Mouse (Mus musculus): ENCODE data around the gene Khdc4. TPM values are rescaled to one million over a fixed set of nuclear protein-coding genes. Genes with fewer than 3 reads are reported as not detected.

The Khdc4 gene
- polyA plus RNA-seq, 1 experiment from 2014 or later, result 86.7 TPM

GRCm38 (mm10) chr3:88746139-88746870 lies 60.7 kb downstream of the Khdc4 start:
- Histone ChIP-seq H3K27me3 (no peaks in the 10 kb centered on the region), H3K9me3 (peaks cover 10% of the 10 kb centered on the region; the same call in 1 of the 2 replicates), H3K4me3 (no peak overlapping the region), H3K9ac (no peak overlapping the region), H3K4me1 (no peaks in the 10 kb centered on the region), H3K36me3 (peaks cover 38% of the 10 kb centered on the region), H3K4me2 (no peak overlapping the region), H3K27ac (no peak overlapping the region)
- ATAC-seq (ENCODE audit: insufficient number of reproducible peaks, low FRiP score, low TSS enrichment, low read depth), result no peak
- WGBS, result 89% methylated on average over 15 of the region's 15 CpGs

DNA sequence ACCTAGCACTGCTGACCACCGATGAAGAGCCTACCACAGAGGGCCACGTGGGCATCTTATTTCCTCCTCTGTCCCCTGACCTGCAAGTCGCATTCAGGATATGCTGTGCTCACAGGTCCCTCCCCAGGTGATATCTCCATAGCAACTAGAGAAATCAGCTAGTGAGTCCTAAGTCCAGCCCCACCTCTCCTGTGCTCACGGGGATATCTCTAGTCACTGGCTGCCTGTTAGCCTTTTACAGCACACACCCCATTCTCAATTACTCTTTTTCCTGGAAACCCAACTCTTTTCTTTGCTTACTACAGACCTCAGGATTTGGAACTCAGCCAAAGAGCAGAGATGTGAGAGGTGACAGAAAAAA lies 61.2 kb downstream of the Khdc4 start:
- no peak overlapping the region for H3K4me3 ChIP-seq
- H3K27me3 ChIP-seq, result no peaks in the 10 kb centered on the region
- peaks cover 38% of the 10 kb centered on the region for H3K36me3 ChIP-seq
- H3K9ac ChIP-seq, result no peak overlapping the region
- no peaks in the 10 kb centered on the region for H3K4me1 ChIP-seq
- H3K27ac ChIP-seq, result no peak overlapping the region
- no peak for ATAC-seq (ENCODE audit: insufficient number of reproducible peaks, low FRiP score, low TSS enrichment, low read depth)
- 86% methylated on average over 4 of the region's 4 CpGs for WGBS
- H3K4me2 ChIP-seq, result no peak overlapping the region
- H3K9me3 ChIP-seq, result peaks cover 10% of the 10 kb centered on the region; the same call in 1 of the 2 replicates

DNA sequence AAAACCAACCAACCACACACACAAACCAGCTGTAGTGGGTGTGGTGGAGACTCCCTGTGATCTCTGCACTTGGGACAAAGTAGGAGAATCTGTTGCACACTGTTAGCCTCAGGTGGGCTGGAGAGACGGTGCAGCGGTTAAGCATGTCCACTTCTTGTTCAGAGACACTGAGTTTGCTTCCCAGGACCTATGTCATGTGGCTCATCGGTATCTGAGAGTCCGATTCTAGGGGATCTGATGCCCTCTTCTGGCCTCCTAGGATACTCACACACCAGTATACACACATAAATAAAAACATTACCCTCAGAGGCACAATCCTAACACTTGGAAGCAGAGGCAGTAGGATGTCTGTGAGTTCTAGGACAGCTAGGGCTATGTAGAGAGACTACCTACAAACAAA lies 68.7 kb downstream of the Khdc4 start:
- Histone ChIP-seq H3K4me3 (no peak overlapping the region), H3K9ac (no peak overlapping the region), H3K4me1 (peaks cover 3% of the 10 kb centered on the region), H3K27me3 (no peaks in the 10 kb centered on the region), H3K27ac (no peak overlapping the region), H3K9me3 (no peaks in the 10 kb centered on the region), H3K4me2 (no peak overlapping the region), H3K36me3 (peaks cover 8% of the 10 kb centered on the region)
- WGBS, result 78% methylated on average over 4 of the region's 4 CpGs
- ATAC-seq (ENCODE audit: insufficient number of reproducible peaks, low FRiP score, low TSS enrichment, low read depth), result no peak

- H3K36me3 ChIP-seq, result peaks cover 5% of the 10 kb centered on the region; the same call in 1 of the 2 replicates
- WGBS, result 43% methylated on average over 3 of the region's 3 CpGs
Measured at GRCm38 (mm10) chr3:88755541-88755940, 69.9 kb downstream of the Khdc4 start.

DNA sequence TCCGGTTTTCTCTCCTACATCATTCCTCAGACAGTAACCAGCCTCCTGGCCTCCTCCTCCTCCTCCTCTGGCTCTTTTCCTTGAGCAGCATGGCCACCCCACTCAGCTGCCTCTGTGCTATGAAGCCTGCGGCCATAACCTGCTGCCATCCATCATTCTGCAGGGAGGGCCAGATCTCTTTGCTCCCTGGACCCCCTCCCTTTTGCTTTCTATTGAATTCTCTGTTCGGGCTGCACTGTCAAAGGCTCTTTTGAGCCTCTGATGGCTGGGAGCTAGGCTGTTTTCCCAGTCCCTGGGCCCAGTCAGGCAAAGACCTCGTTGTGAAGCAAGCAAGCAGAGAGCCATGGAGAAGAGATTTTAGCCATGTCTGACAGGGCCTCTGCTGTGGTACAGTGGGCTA lies 70.7 kb downstream of the Khdc4 start:
- no peak overlapping the region for H3K27ac ChIP-seq
- 41% methylated on average over 4 of the region's 4 CpGs for WGBS
- no peak overlapping the region for H3K4me3 ChIP-seq
- H3K9ac ChIP-seq, result no peak overlapping the region
- no peaks in the 10 kb centered on the region for H3K27me3 ChIP-seq
- H3K4me2 ChIP-seq, result no peak overlapping the region
- H3K9me3 ChIP-seq, result no peaks in the 10 kb centered on the region
- H3K36me3 ChIP-seq, result peaks cover 12% of the 10 kb centered on the region; the same call in 1 of the 2 replicates
- peaks cover 3% of the 10 kb centered on the region for H3K4me1 ChIP-seq
- no peak for ATAC-seq (ENCODE audit: insufficient number of reproducible peaks, low FRiP score, low TSS enrichment, low read depth)

More at GRCm38 (mm10) chr3:88755541-88755940, 69.9 kb downstream of the Khdc4 start:
- Histone ChIP-seq H3K9ac (no peak overlapping the region), H3K4me1 (peaks cover 3% of the 10 kb centered on the region), H3K4me2 (no peak overlapping the region), H3K27me3 (no peaks in the 10 kb centered on the region), H3K27ac (no peak overlapping the region), H3K4me3 (no peak overlapping the region), H3K9me3 (no peaks in the 10 kb centered on the region)
- no peak for ATAC-seq (ENCODE audit: insufficient number of reproducible peaks, low FRiP score, low TSS enrichment, low read depth)

DNA sequence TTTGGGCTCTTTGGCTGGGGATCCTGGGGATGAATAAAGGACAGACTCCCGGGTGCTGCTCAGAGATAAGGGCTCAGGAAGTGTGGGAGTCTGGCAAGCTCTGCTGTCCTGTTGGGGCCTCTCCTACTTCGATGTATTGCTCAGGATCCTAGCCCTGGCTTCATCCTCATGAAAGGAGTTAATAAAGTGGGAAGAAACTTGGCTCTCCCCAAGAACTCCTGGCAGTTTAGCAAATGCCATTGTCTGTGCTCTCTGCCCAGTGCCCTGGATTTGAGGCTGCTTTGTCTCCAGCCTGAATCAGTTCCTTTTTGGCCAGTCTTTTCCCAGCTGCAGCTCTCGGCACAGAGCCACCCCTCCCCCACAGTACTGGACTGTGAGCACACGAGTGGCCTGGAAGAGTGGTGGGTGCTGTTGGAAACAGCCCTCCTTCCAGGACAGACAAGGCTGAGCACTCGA lies 72.5 kb downstream of the Khdc4 start:
- peaks cover 21% of the 10 kb centered on the region; the same call in 1 of the 2 replicates for H3K36me3 ChIP-seq
- no peaks in the 10 kb centered on the region for H3K9me3 ChIP-seq
- WGBS, result 23% methylated on average over 5 of the region's 5 CpGs
- no peaks in the 10 kb centered on the region for H3K27me3 ChIP-seq
- peak overlapping the region; percentile 60 for H3K27ac ChIP-seq
- peak; percentile 31; the same call in 1 of the 2 replicates for ATAC-seq (ENCODE audit: insufficient number of reproducible peaks, low FRiP score, low TSS enrichment, low read depth)
- no peak overlapping the region for H3K4me2 ChIP-seq
- no peak overlapping the region for H3K4me3 ChIP-seq
- H3K9ac ChIP-seq, result no peak overlapping the region
- peaks cover 3% of the 10 kb centered on the region for H3K4me1 ChIP-seq

DNA sequence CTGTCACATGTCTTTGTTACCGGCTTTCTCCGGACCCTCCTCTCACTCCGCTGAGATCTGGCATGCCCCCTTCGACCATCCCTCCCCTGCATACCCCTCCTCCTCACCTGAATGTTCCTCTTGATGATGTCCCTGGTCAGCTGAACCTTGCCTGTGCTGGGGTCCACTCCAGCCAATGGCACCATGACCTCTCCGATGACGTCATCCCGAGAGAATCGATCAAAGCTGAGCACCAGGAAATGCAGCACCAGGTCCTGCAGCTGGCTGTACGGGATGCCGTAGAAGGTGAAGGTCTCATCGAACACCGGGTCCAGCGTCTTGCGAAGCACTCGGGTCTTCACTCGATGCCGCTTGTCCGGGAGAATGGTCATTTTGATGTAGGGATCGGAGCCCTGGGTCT lies 76.0 kb downstream of the Khdc4 start:
- Histone ChIP-seq H3K9ac (no peak overlapping the region), H3K4me2 (no peak overlapping the region), H3K4me1 (peaks cover 3% of the 10 kb centered on the region), H3K27ac (no peak overlapping the region), H3K9me3 (no peaks in the 10 kb centered on the region), H3K27me3 (no peaks in the 10 kb centered on the region), H3K4me3 (no peak overlapping the region), H3K36me3 (peaks cover 16% of the 10 kb centered on the region; the same call in 1 of the 2 replicates)
- no peak for ATAC-seq (ENCODE audit: insufficient number of reproducible peaks, low FRiP score, low TSS enrichment, low read depth)
- WGBS, result 94% methylated on average over 19 of the region's 19 CpGs

GRCm38 (mm10) chr3:88762401-88762831 lies 76.8 kb downstream of the Khdc4 start:
- no peak overlapping the region for H3K4me2 ChIP-seq
- peaks cover 3% of the 10 kb centered on the region for H3K4me1 ChIP-seq

More at GRCm38 (mm10) chr3:88762401-88762831, 76.8 kb downstream of the Khdc4 start:
- 68% methylated on average over 6 of the region's 6 CpGs for WGBS
- peaks cover 16% of the 10 kb centered on the region; the same call in 1 of the 2 replicates for H3K36me3 ChIP-seq
- H3K27ac ChIP-seq, result no peak overlapping the region
- ATAC-seq (ENCODE audit: insufficient number of reproducible peaks, low FRiP score, low TSS enrichment, low read depth), result no peak
- H3K4me3 ChIP-seq, result no peak overlapping the region
- no peaks in the 10 kb centered on the region for H3K9me3 ChIP-seq
- H3K9ac ChIP-seq, result no peak overlapping the region
- no peaks in the 10 kb centered on the region for H3K27me3 ChIP-seq

Other genes starting within 250 kb of the Khdc4 start
- gene Sema4a, start 224.6 kb upstream of the Khdc4 start, polyA plus RNA-seq (2015; fragmentation: Nextera tagmentation; extraction: Ambion mirVana), result 23.1 and 24.5 TPM in 2 replicates
- gene Lmna, start 175.8 kb upstream of the Khdc4 start, polyA plus RNA-seq (2015; fragmentation: Nextera tagmentation; extraction: Ambion mirVana), result 635 and 751 TPM in 2 replicates
- gene Mex3a, start 153.4 kb upstream of the Khdc4 start, polyA plus RNA-seq (2015; fragmentation: Nextera tagmentation; extraction: Ambion mirVana), result 17.6 and 21.0 TPM in 2 replicates
- 144 and 148 TPM in 2 replicates for gene Rab25, start 137.5 kb upstream of the Khdc4 start, polyA plus RNA-seq (2015; fragmentation: Nextera tagmentation; extraction: Ambion mirVana)
- 194 and 207 TPM in 2 replicates for gene Lamtor2, start 132.7 kb upstream of the Khdc4 start, polyA plus RNA-seq (2015; fragmentation: Nextera tagmentation; extraction: Ambion mirVana)
- gene Ubqln4, start 132.0 kb upstream of the Khdc4 start, polyA plus RNA-seq (2015; fragmentation: Nextera tagmentation; extraction: Ambion mirVana), result 39.6 and 44.1 TPM in 2 replicates
- gene Ssr2, start 109.9 kb upstream of the Khdc4 start, polyA plus RNA-seq (2015; fragmentation: Nextera tagmentation; extraction: Ambion mirVana), result 347 and 365 TPM in 2 replicates
- 84.9 and 97.3 TPM in 2 replicates for gene Arhgef2, start 79.8 kb upstream of the Khdc4 start, polyA plus RNA-seq (2015; fragmentation: Nextera tagmentation; extraction: Ambion mirVana)
- gene Rxfp4, start 32.7 kb upstream of the Khdc4 start, polyA plus RNA-seq (2015; fragmentation: Nextera tagmentation; extraction: Ambion mirVana), result 0.19 TPM in 1 of 2 replicates, not detected in the other
- gene Rit1, start 31.0 kb downstream of the Khdc4 start, polyA plus RNA-seq (2015; fragmentation: Nextera tagmentation; extraction: Ambion mirVana), result 65.7 and 65.8 TPM in 2 replicates
- gene Syt11, start 89.4 kb downstream of the Khdc4 start, polyA plus RNA-seq (2015; fragmentation: Nextera tagmentation; extraction: Ambion mirVana), result 16.9 and 17.5 TPM in 2 replicates
- gene Gon4l, start 149.4 kb downstream of the Khdc4 start, polyA plus RNA-seq (2015; fragmentation: Nextera tagmentation; extraction: Ambion mirVana), result 8.5 and 9.9 TPM in 2 replicates
- 40.6 and 41.3 TPM in 2 replicates for gene Msto1, start 228.2 kb downstream of the Khdc4 start, polyA plus RNA-seq (2015; fragmentation: Nextera tagmentation; extraction: Ambion mirVana)

All from limb, embryonic 15.5 days (tissue).